Mouse (Mus musculus) thymus, postnatal 25 days (tissue): ENCODE results near the gene Lyst.

Experiments used
- DNase-seq: peaks from one replicate; pipeline ENCODE4 v3.0.0; 2022

Lyst gene

DNA sequence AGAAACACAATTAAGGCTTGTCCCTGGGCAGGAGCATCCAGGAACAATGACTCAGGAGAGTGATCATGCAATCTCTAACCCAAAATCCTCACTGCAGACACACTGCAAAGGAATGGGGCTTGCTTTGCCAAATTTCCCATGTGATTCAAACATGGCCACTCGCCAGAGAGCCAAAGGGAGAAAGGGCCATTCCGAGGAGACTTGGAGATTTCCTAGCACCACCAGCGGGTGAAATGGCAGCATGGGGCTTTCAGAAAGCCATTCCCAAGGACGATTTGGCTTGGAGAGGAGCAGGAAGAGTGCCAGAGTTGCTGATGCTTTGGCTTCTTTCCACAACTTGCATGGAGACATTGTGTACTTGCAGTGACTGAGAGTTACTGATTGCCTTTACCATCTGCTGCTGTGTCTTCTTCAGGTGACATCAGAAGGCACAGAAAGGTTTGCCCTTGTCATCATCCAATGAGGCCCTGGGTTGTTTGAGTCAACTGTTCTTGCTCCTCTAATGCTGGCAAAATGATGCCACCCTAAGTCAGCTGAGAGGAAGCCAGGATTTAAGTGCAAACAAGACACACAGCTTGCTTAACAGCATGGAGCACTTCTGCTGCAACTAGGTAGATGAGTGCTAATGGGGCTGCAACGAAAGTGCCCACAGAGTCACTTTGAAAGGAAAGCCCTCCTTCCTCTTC, 16.5 kb upstream of the Lyst start:
- DNase-seq, result no peak

DNA sequence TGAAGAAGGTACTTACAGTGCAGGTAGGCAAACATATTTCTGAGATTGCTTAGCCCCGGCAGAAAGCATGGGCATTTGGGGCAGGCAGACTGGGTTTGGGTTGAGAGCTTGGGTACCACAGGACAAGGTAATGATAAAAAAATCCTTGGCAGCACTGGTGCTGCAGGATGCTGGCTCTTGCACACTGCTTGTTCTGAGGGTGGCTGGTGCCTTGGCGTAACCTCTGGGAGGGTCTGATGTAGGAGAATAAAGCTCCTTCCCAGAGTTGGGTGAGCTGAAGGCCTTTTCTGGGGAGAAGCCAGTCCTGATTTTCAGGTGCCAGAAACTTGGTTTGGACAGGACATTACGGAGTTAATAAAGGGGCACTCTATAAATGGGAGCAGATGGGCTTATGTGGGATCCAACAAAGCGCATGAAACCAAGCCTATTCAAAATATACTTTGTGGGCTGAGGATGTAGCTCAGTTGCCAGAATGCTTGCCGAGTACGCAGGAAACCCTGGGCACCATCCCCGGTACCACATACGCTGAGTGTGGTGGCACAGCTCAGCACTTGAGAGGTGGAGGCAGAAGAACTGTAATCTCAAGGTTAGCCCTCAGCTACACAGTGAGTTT, 15.8 kb upstream of the Lyst start:
- DNase-seq, result no peak

DNA sequence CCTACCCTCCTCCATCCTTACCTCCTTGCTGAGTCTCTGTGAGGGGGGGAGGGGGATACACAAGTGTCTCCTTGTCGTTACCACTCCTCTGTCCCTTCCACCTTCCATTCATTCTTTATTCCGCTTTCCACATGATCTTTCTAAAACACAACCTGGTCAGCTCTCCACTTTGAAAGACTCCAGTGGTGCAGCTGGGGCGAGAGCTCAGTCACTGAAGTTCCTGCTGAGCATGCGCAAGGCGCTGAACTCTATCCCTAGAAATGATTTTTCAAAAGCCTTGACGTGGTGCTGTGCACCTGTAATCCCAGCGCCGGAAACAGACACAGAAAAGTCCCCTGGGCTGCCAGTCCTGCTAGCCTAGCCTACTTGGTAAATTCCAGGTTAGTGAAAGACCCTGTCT, 15.1 kb upstream of the Lyst start:
- DNase-seq, result no peak

DNA sequence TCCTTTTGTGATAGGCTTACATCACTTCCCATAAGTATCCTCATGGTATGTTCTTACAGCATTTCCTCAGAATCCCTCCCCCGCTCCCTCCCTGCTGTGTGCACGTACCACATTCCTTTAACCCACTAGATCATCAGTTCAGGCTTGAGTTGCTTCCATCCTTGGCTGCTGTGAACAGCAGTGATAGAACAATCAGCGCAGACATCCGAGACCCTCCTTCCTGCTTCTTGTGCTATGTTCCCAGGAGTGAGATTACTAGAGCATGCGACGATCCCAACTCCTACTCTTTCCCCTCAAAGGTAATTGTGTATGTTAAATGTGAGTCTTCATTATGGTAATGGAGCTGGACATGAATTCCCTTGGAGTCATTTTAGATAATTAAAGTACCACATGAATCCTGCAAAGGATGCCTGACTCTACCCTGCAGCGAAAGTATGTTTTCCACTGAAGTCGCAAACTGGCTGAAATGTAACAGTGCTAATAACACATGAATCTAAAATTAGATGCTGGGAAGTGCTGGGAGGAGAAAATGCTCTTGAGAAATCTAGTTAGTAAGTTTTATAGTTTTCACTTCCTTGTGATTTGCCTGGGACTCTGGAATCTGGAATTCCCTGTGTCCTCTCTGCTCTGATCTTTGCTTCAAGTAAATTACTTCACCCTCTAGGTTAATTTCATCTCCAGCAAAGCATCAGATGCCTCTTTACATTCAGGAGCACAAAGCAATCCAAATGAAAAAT, 13.6 kb upstream of the Lyst start:
- no peak for DNase-seq

DNA sequence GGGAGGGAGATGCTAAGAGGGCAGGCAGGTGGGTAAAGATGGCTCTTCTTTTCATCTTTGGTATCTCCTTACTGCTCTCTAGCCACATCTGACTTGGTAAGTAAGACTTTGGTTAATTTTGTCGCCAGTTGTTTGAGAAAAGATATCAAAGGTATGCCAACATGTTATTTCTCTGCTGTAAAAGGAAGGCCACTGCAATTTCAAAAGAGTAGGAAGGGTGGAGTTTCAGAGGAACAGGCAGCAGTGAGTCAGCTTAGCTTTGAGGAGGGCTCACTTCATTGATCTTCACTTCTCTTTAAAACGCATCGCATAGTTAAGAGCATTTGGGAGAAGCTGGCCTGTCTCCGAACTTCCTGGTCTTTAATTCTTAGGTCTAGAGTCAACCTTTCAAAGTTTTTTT, 8.2 kb upstream of the Lyst start:
- DNase-seq, result no peak

DNA sequence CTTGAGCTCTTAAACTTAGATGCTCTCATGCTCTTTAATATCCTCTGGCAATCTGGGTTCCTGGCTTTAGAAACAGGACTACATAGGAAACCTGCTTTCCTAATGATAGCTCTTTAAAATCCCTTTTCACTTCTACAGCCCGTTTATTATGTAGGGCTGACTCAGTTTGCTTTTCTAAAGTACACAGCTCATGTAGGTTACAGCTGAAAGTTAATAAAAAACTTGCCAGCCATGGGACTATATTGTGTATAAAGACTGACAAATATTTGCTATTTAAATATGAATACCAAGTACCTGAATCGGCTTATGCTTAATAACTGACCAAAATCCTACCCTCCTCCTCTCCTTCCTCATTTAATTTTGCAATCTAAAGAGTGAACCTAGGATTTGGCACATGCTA, 6.7 kb upstream of the Lyst start:
- no peak for DNase-seq

DNA sequence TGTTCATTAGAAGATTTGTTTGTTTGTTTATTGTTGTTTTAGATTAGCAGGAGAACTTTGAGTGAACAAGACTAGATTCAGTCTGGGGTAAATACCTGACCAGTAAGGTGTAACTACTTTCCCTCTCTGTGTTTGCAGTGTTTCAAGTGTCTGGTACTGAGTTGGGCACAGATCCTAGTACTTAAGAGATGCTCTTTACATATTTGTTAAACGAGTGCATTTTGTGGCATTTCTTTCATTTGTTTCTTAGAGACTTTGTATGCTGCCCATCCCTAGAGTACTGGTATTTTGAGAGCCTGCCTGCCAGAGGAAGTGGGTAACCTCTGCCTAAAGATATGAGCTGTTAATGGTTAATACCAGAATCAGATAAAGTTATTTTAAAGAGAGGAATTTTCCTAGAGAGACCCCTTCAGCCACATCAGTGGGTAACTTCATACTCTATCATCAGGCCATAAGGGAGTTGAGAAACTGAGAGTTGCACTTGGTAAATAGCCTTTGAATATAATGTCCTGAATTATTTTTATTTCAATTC, 2.5 kb upstream of the Lyst start:
- DNase-seq, result no peak

DNA sequence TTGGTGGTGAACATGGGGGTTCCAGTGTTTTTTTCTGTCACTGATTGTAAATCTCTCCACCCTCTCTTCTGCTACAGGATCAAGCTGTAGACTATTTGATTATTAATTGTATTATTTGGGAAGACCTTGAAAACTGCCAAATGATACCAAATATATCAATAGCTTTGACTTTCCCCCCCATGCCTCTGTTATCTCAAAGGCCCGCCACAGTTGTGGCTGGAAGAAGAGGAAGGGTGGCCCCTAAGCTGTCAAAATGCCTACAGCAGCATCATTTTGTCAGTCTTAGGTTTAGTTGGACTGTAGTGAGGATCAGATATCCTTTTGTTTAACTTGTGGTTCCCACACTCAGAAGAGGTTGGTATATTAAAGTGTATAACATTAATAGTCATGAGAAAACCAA, 1.7 kb upstream of the Lyst start:
- DNase-seq, result no peak

DNA sequence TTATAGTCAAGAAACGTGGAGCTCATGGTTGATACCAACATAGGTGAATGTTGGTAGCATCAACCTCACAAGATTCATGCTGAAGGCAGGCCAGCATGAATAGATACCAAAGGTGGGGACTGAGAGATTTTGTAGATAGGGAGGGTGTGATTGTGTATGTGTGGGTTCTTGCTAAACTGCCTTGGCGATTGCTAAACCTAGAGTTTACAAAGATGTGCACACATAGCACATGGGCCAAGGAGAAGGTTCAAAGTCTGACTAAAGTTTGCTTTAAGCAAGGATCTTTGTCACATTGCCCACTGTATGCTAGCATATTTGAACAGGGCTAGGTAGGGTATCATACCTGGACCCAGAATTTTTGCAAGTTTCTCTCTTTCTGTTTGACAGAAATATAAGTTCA, 1.2 kb upstream of the Lyst start:
- DNase-seq, result no peak

DNA sequence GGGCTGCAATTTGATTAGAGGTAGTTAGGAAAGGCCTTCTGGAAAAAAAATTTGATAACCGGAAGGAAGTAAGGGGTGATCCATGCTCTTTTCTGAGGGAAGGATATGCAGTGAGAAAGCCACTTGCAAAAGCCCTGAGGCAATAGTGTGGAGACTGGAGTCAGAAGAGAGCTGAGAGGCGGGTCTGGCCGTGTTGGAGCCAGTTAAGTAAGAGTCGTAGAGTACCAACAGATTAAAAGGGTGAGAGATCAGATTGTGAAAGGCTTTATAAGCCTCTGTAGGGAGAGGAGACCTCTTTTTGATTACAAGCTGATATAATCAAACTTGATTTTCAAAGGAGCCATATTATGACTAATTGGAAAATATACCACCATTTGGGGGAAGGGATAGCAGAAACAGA, 1.7 kb downstream of the Lyst start:
- DNase-seq, result no peak

DNA sequence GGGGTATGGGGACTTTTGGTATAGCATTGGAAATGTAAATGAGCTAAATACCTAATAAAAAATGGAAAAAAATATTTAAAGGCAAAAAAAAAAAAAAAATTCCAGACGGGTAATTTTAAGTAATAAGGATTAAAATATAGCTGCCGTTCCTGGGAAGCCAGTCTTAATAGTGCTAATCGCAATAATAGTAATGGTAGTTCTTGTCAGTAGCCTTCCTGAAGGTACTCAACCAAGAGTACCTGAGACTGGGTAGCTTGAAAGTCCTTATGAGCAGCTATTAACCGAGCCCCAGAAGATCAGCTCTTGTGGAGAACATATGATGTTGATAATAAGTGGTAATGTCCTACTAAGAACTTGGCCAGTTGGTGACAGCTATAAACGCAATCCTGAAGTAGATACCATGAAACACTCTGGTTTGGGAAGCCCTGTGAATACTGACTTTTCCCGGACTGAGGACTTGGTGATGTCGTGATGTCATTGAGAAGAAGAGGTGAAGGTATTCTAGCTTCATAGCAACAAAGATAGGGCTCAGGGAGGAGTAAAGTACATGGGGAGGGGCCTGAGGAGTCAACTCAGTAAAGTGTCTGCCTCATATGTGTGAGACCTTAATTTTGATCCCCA, 6.3 kb downstream of the Lyst start:
- DNase-seq, result no peak

DNA sequence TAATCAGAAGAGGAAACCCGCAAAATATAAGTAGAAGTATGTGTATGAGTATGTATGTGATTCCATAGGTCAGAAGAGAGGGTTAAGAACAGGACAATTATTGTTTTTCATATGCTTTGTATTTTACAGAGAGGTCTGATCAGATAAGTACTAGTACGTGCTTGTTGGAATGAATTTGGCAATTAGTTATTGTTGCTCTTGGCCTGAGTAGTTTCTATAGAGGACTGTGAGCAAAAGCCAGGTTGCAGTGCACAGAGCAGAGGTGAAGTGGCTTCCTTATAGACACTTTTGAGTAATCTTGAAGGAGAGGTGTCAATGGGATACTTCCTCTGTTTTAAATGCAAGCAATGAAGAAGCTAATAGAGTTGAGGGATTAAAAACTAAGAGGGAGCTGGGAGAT, 7.7 kb downstream of the Lyst start:
- no peak for DNase-seq

DNA sequence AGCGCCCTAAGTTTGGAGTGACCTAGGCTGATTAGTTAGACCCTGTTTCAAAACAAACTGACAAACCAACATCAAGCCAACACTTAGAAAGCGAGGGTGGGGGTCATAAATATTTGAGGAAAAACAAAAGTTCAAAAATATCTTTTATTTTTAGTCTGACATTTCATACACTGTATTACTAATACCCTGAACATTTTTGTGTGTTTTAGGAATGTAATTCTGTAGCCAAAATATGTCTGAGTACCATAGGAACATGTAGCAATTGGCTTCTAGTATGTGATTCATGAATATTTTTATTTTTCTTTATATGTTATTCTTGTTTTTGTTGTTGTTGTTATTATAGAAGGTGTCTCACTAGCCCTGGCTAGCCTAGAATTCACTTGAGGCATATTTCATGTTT, 11.2 kb downstream of the Lyst start:
- DNase-seq, result no peak

DNA sequence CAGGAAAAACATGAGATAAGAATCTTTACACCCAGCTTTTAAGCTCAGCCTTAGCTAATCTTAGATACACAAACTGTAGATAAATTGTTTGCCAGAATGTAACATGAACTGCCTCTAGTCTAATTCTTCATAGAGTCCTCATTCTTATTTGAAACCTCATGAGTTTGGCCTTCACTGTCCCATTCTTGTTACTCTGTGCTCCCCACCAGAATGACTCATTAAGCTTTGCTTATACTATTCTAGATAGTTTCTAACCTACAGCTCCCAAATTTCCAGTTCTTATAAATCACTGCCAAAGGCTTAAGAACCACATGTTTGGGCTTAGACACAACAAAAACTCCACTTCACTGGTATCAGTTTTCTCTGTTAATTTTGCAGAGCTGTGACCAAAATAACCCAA, 16.0 kb downstream of the Lyst start:
- DNase-seq, result no peak

DNA sequence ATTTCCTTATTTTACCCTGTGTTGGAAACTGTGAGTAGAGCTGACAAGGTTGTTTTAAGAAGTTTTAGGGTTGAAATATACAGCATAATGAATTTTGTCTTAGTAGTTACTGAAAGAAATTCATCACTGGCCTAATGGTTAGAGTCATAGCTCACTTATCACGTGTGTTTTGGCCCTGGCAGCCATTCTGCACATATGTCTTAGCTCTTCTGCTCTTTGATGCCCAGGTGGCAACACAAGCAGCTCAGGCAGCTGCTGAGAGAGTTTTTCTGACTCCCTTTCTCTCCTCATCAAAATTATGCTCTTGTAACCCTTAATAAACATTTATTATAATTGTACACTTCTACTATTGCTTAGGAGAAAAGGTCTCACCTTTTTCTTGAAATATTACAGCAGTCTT, 18.1 kb downstream of the Lyst start:
- peak; percentile 42 for DNase-seq

DNA sequence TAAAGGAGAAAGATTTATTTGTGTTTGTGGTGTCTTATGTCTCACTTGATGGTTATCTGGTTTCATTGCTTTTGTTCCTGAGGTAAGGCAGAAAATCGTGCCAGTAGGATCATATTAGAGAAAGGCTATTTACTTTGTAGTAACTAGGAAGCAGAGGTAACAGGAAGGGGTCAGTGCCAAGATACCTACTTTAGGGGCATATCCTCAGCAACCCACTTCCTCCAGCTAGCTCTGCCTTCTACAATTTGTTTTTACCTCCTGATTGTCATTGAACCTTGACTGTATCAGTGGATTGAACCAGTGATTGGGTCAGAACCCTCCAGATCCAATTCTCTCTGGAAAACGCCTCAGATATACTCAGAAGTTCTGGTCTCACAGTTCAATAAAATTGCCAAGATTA, 19.5 kb downstream of the Lyst start:
- DNase-seq, result no peak

DNA sequence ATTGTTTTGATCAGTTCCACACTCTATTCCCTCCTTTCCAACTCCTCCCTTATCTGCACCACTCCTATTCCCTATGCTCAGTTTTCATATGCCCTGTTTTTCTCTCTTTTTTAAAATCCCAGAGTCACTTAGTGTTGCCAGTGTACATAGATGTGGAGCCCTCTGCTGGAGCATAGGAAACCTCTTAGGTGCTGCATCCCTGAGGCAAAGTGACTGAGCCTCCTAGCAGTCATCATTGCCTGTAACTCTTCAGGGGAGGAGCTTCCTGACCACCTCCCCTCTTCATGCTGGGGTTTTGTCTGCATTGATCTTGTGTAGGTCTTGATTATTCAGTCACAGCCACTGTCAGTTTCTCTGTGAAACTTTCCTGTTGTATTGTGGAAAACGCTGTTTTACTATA, 22.7 kb downstream of the Lyst start:
- DNase-seq, result peak; percentile 55

DNA sequence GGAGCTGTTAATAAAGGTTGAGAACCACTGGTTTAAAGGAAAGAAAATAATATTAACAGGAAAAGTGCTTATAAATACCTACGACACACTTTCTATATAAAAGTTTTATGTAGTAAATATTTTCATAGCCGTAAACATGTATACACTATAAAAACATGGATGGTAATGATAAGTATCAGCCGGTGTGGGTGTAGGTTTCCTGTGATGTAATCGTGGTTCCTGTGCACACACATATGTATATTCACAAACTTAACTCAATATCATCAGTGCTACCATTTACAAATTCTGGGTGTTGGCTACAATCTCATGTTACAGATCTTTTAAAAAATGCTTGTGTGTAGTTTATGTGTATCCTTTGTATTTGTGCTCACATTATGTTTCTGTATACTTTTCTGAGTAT, 24.0 kb downstream of the Lyst start:
- DNase-seq, result no peak

DNA sequence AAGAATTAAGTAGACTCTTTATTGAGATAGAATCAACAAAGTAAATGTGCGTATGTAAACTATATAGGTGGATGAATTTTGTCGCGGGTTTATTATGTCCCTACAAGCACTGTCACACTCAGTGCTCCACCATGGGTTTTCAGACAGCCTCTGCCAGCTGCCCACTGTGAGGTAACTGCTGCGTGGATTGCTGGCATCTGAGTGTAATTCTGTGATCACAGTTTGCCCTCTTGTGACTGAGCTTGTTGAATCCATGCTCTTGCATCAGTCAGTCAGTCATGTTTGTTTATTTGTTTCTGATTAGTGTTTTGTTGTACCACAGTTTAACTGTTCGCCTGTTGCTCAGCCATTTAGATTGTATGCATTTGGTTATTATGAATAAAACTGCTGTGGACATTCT, 31.3 kb downstream of the Lyst start:
- DNase-seq, result no peak

DNA sequence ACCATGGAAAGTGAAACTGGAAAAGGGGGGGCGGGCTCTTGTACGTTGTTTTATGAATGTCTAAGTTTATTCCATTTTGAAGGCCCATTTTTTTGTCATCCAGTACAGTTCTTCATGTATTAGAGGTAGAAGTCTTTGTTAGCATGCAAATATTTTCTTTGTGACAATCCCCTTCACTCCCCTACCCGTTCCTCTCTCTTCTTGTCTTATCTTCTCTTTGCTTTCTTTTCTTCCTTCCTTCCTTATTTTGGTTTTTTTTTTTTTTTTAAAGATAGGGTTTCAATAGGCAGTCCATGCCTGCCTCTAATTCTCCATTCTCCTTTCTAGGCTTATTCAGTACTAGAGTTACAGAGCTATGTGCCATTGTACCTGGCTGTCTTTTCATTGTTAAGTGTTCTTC, 32.4 kb downstream of the Lyst start:
- DNase-seq, result no peak

DNA sequence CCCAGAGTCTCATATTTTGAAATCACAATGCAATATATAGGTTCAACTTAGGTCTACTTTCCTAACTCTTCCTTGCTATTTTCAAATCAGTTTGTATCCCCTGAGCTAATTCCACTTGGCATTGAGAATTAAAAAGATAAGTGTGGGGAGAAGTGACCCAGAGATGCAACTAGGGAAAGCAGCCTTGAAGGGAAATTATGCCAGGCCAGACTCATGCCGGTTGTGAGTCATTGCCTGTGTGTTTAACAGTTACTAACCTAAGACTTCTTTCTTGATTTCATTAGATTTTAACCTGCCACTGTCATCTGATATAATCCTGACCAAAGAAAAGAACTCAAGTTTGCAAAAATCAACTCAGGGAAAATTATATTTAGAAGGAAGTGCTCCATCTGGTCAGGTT, 43.5 kb downstream of the Lyst start:
- DNase-seq, result no peak

DNA sequence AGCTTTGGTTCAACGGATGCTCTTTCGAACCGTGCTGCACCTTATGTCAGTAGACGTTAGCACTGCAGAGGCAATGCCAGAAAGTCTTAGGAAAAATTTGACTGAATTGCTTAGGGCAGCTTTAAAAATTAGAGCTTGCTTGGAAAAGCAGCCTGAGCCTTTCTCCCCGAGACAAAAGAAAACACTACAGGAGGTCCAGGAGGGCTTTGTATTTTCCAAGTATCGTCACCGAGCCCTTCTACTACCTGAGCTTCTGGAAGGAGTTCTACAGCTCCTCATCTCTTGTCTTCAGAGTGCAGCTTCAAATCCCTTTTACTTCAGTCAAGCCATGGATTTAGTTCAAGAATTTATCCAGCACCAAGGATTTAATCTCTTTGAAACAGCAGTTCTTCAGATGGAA, 44.5 kb downstream of the Lyst start:
- DNase-seq, result no peak

DNA sequence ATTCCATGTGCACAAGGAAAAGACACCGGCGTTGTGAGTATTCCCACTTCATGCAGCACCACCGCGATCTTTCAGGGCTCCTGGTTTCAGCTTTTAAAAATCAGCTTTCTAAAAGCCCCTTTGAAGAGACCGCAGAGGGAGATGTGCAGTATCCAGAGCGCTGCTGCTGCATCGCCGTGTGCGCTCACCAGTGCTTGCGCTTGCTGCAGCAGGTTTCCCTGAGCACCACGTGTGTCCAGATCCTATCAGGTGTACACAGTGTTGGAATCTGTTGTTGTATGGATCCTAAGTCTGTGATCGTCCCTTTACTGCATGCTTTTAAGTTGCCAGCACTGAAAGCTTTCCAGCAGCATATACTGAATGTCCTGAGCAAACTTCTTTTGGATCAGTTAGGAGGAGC, 45.0 kb downstream of the Lyst start:
- no peak for DNase-seq

DNA sequence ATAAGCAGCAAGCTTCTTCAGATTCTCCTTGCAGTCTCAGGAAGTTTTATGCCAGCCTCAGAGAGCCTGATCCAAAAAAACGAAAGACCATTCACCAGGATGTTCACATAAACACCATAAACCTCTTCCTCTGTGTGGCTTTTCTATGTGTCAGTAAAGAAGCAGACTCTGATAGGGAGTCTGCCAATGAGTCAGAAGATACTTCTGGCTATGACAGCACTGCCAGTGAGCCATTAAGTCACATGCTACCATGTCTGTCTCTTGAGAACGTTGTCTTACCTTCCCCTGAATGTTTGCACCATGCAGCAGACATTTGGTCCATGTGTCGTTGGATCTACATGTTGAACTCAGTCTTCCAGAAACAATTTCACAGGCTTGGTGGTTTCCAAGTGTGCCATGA, 47.4 kb downstream of the Lyst start:
- no peak for DNase-seq
